Mouse (Mus musculus): ENCODE results near the gene Hif1an. TPM values are rescaled to one million over a fixed set of nuclear protein-coding genes. Genes with fewer than 3 reads are reported as not detected.
A peak's percentile ranks its signal among the peaks of the same experiment; 100 is the strongest.

Gene Hif1an
- polyA plus RNA-seq (2017; shearing (Covaris generic)), result 10 to 100 TPM; 18.8 to 23.4 TPM

- ATAC-seq, result peak; percentile 98
Observed at GRCm38 (mm10) chr19:44562652-44563206, at the start of gene Hif1an. TSS of gene Hif1an (plus strand) at chr19:44562850.

GRCm38 (mm10) chr19:44513054-44513833 is 49.4 kb upstream of the Hif1an start:
- ATAC-seq, result no peak

- ATAC-seq, result no peak
Observed at GRCm38 (mm10) chr19:44513921-44514482, 48.6 kb upstream of the Hif1an start.

GRCm38 (mm10) chr19:44514521-44515451 is 47.9 kb upstream of the Hif1an start:
- ATAC-seq, result no peak

GRCm38 (mm10) chr19:44515769-44516168 is 46.9 kb upstream of the Hif1an start:
- no peak for ATAC-seq

- ATAC-seq, result no peak
Observed at GRCm38 (mm10) chr19:44517996-44518768, 44.5 kb upstream of the Hif1an start.

- no peak for ATAC-seq
Observed at GRCm38 (mm10) chr19:44519152-44519551, 43.5 kb upstream of the Hif1an start.

GRCm38 (mm10) chr19:44525551-44526205 is 37.0 kb upstream of the Hif1an start:
- ATAC-seq, result no peak

GRCm38 (mm10) chr19:44530018-44530417 is 32.6 kb upstream of the Hif1an start:
- no peak for ATAC-seq

- no peak for ATAC-seq
Observed at GRCm38 (mm10) chr19:44535376-44535775, 27.3 kb upstream of the Hif1an start.

GRCm38 (mm10) chr19:44537416-44537815 is 25.2 kb upstream of the Hif1an start:
- ATAC-seq, result no peak

GRCm38 (mm10) chr19:44542694-44543178 is 19.9 kb upstream of the Hif1an start:
- no peak for ATAC-seq

GRCm38 (mm10) chr19:44544372-44544771 is 18.3 kb upstream of the Hif1an start:
- no peak for ATAC-seq

- ATAC-seq, result peak; percentile 68
Observed at GRCm38 (mm10) chr19:44544775-44545174, 17.9 kb upstream of the Hif1an start.

GRCm38 (mm10) chr19:44545321-44546041 is 17.2 kb upstream of the Hif1an start, which contains the start of gene Sec31b:
TSS of gene Sec31b (minus strand) at chr19:44545864.
- ATAC-seq, result no peak

GRCm38 (mm10) chr19:44552731-44553130 is 9.9 kb upstream of the Hif1an start, which contains the start of gene Gm20538:
TSS of gene Gm20538 (minus strand) at chr19:44552831.
- no peak for ATAC-seq

GRCm38 (mm10) chr19:44553286-44553685 is 9.4 kb upstream of the Hif1an start:
- ATAC-seq, result no peak

- peak; percentile 12 for ATAC-seq
Observed at GRCm38 (mm10) chr19:44554490-44554860, 8.2 kb upstream of the Hif1an start.

GRCm38 (mm10) chr19:44554861-44555590 is 7.6 kb upstream of the Hif1an start, which contains the start of gene Ndufb8:
TSS of gene Ndufb8 (minus strand) at chr19:44555440.
- ATAC-seq, result peak; percentile 79

- ATAC-seq, result no peak
Observed at GRCm38 (mm10) chr19:44564006-44564405, 1.4 kb downstream of the Hif1an start.

All from activated CD4-positive, CD25-positive, alpha-beta regulatory T cell, adult 4 months (primary cell).